Mouse (Mus musculus) neural tube, embryonic 14.5 days (tissue): Measurements from ENCODE around the gene Hint3. TPM values are rescaled to one million over a fixed set of nuclear protein-coding genes. Genes with fewer than 3 reads are reported as not detected.
"Not testable (repeated sequence)": the region's sequence is repeated elsewhere in the genome, so short reads cannot be mapped to it uniquely, and the experiment has no call there.

ENCODE experiments used
- ATAC-seq: fragments of 200-750 bp; cut with Nextera tagmentation; 2 replicates; pipeline ENCODE4 v1.8.0; 2017; ENCODE audit warnings: low read depth, mild to moderate bottlenecking, moderate TSS enrichment, moderate library complexity
- H3K27ac ChIP-seq: fragments of 300-500 bp; sonication (generic); 2 replicates; pipeline ENCODE4 v1.5.1; 2014; ENCODE audit warnings: low read depth, mild to moderate bottlenecking, control low read depth, low read length, moderate library complexity, mixed read lengths
- H3K27me3 ChIP-seq: fragments of 300-500 bp; sonication (generic); 2 replicates; pipeline ENCODE4 v1.6.1; 2014; ENCODE audit warnings: low read length; ENCODE audit not compliant: control insufficient read depth, insufficient read depth
- H3K36me3 ChIP-seq: fragments of 300-500 bp; sonication (generic); 2 replicates; pipeline ENCODE4 v1.6.1; 2014; ENCODE audit warnings: low read length, mixed read lengths; ENCODE audit not compliant: control insufficient read depth, insufficient read depth
- H3K4me1 ChIP-seq: fragments of 300-500 bp; sonication (generic); 2 replicates; pipeline ENCODE4 v1.6.1; 2014; ENCODE audit warnings: low read length; ENCODE audit not compliant: control insufficient read depth, insufficient read depth
- H3K4me2 ChIP-seq: fragments of 300-500 bp; sonication (generic); 2 replicates; pipeline ENCODE4 v1.6.1; 2014; ENCODE audit warnings: mild to moderate bottlenecking, low read depth, low read length, control low read depth
- H3K4me3 ChIP-seq: fragments of 300-500 bp; sonication (generic); 2 replicates; pipeline ENCODE4 v1.5.1; 2014; ENCODE audit warnings: low read depth, low read length, control low read depth, mixed read lengths
- H3K9ac ChIP-seq: fragments of 300-500 bp; sonication (generic); replicated peaks from 2 replicates; pipeline ENCODE4 v1.6.1; 2014; ENCODE audit warnings: low read depth, mild to moderate bottlenecking, control low read depth, low read length, mixed read lengths
- H3K9me3 ChIP-seq: fragments of 300-500 bp; sonication (generic); 2 replicates; pipeline ENCODE4 v1.6.1; 2016; ENCODE audit warnings: low read length; ENCODE audit not compliant: control insufficient read depth
- WGBS: fragments of 180-500 bp; shearing (Covaris S2); extraction: QIAGEN DNeasy Blood & Tissue Kit; methylation state at CpG from one replicate; pipeline ENCODE4 v1.1.7; 2014; 5-methylcytosine and 5-hydroxymethylcytosine counted together
- polyA plus RNA-seq: library from polyadenylated mRNA; unstranded; fragments of >200 nt; fragmentation: Nextera tagmentation; extraction: Ambion mirVana; gene quantifications from 2 replicates; pipeline ENCODE4 v1.2.1, GENCODE M21; 2014

Gene Hint3
- polyA plus RNA-seq, 1 experiment from 2014 or later = 23.0 TPM

GRCm38 (mm10) chr10:30632718-30633117, 3.3 kb upstream of the Hint3 start:
- 96% methylated on average over 1 of the region's 1 CpGs for WGBS
- no peak for ATAC-seq

DNA sequence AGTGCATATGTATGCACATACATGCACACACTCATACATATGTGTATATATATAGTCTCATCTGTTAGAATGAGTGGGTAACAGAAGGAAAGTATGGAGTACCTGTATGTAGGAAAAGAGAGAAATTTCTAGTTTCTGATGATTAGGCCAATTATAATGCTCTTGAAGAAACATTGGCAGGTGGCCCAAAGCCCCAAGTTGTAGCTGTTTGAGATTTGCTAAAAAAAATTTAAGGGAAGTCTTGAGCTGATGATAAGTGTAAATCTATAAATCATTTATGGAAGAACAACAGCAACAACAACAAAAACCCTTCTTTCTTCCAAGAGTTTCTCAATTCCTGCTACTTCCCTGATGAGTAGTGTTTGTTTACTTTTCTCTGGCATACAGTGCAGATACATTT, 545 bp upstream of the Hint3 start:
- H3K9me3 ChIP-seq = no peaks in the 10 kb centered on the region
- no peaks in the 10 kb centered on the region for H3K36me3 ChIP-seq
- H3K4me3 ChIP-seq = no peak overlapping the region
- H3K4me1 ChIP-seq = no peaks in the 10 kb centered on the region
- no peak overlapping the region for H3K27ac ChIP-seq
- no peaks in the 10 kb centered on the region for H3K27me3 ChIP-seq
- no peak overlapping the region for H3K9ac ChIP-seq
- H3K4me2 ChIP-seq = no peak overlapping the region
- no peak for ATAC-seq

More at GRCm38 (mm10) chr10:30632718-30633117, 3.3 kb upstream of the Hint3 start:
- H3K4me2 ChIP-seq = no peak overlapping the region
- no peaks in the 10 kb centered on the region for H3K27me3 ChIP-seq
- no peaks in the 10 kb centered on the region for H3K9me3 ChIP-seq
- no peaks in the 10 kb centered on the region for H3K36me3 ChIP-seq
- H3K4me3 ChIP-seq = no peak overlapping the region
- no peak overlapping the region for H3K9ac ChIP-seq
- no peaks in the 10 kb centered on the region for H3K4me1 ChIP-seq
- no peak overlapping the region for H3K27ac ChIP-seq

DNA sequence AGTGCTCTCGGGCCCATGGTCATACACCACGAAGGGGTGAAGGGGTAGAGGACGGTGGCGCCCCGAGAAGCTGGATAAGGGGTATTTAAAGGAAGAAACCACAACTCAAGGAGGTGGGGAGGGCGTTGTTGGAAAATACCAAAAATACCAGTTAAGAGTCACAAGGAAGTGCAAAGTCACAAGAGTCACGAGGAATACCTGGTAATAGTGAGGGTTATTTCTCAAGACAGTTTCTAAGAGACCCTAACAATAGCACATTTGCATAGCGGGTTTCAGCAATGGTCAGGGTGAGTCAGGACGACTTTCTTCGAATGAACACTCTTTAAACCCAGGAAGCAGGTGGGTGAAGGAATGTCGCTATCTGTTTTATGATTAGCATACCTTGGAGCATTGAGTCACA, 988 bp downstream of the Hint3 start:
- 93% methylated on average over 11 of the region's 11 CpGs for WGBS
- ATAC-seq, H3K27ac ChIP-seq, H3K9ac ChIP-seq, H3K4me2 ChIP-seq, H3K9me3 ChIP-seq, H3K4me1 ChIP-seq, H3K4me3 ChIP-seq, H3K36me3 ChIP-seq, H3K27me3 ChIP-seq: not testable (repeated sequence)

- H3K27me3 ChIP-seq = no peaks in the 10 kb centered on the region
- no peaks in the 10 kb centered on the region for H3K9me3 ChIP-seq
- no peak overlapping the region for H3K4me3 ChIP-seq
- H3K9ac ChIP-seq = no peak overlapping the region
- ATAC-seq = no peak
- no peak overlapping the region for H3K27ac ChIP-seq
- H3K36me3 ChIP-seq = no peaks in the 10 kb centered on the region
- no peak overlapping the region for H3K4me2 ChIP-seq
- 32% methylated on average over 1 of the region's 1 CpGs for WGBS
- no peaks in the 10 kb centered on the region for H3K4me1 ChIP-seq
Observed at GRCm38 (mm10) chr10:30627548-30627947, 1.9 kb downstream of the Hint3 start.

- Histone ChIP-seq H3K9me3 (no peaks in the 10 kb centered on the region), H3K9ac (no peak overlapping the region), H3K4me3 (no peak overlapping the region), H3K36me3 (no peaks in the 10 kb centered on the region), H3K27ac (no peak overlapping the region), H3K27me3 (no peaks in the 10 kb centered on the region), H3K4me2 (no peak overlapping the region), H3K4me1 (no peaks in the 10 kb centered on the region)
- ATAC-seq = peak; percentile 64; the same call in 1 of the 2 replicates
- WGBS = 65% methylated on average over 5 of the region's 5 CpGs
Observed at GRCm38 (mm10) chr10:30624161-30625019, 5.0 kb downstream of the Hint3 start.

DNA sequence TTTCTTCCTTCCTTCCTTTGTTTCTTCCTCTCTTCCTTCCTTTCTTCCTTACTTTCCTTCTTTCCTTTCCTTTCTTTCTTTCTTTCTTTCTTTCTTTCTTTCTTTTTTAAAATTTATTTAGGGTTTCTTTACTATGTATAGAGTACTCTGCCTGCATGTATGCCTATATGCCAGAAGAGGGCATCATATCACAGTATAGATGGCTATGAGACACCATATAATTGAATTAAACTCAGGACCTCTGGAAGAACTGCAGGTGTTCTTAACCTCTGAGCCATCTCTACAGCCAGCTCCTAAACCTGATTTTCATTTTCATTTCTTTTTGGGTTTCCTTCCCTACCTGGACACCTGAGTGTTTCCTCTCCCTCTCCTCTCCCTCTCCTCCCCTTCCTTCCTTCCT, 6.5 kb downstream of the Hint3 start:
- no peaks in the 10 kb centered on the region for H3K36me3 ChIP-seq
- H3K9me3 ChIP-seq = no peaks in the 10 kb centered on the region
- no peak for ATAC-seq
- no peaks in the 10 kb centered on the region for H3K4me1 ChIP-seq
- H3K27me3 ChIP-seq = no peaks in the 10 kb centered on the region
- H3K4me3 ChIP-seq = no peak overlapping the region
- no peak overlapping the region for H3K4me2 ChIP-seq
- no peak overlapping the region for H3K27ac ChIP-seq
- H3K9ac ChIP-seq = no peak overlapping the region

- Histone ChIP-seq H3K4me1 (no peaks in the 10 kb centered on the region), H3K27ac (peak overlapping the region; percentile 80; the same call in 1 of the 2 replicates), H3K36me3 (no peaks in the 10 kb centered on the region), H3K4me3 (peak overlapping the region; percentile 47), H3K27me3 (no peaks in the 10 kb centered on the region), H3K9ac (no peak overlapping the region), H3K9me3 (no peaks in the 10 kb centered on the region), H3K4me2 (peak overlapping the region; percentile 42)
- no peak for ATAC-seq
- WGBS = 38% methylated on average over 3 of the region's 3 CpGs
Observed at GRCm38 (mm10) chr10:30618918-30619210, 10.6 kb downstream of the Hint3 start.

DNA sequence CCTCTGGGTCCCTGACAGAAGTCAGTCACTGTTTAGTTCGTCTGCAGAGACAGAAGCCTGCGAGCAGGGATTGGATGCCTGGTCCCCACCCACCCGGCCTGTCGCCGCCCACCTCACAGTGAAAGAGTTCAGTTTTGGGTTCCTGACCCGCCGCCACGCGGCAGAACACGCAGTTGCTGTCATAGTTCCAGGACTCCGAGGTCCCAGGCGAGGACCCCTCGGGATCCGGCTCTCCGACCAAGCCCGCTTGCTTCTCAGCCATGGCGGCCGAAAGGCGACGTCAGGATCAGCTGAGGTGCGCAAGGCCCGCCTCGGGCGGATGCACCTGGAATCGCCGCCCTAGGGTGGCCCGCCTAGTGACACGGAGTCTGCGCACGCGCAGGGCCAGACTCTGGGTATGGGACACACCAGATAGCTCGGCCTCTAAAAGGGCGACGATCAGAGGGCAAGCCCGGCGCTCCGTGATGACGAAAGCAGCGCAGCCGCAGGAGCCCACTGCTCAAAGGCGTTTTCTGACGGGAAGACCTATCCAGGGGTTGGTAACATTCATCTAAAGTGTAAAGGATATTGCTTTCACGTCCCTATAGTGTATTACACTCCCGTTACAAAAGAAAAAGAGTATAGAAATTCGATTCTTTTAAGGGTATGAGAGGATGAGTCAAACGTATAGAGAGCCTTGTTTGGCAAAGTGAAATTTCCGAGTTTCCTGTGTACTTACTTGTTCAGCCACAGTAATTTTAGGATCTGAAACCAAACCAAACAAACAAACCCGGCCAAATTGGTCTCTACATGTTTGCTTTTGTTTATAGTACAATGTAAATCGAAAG, 11.1 kb downstream of the Hint3 start:
- H3K27ac ChIP-seq = peak overlapping the region; percentile 80
- 2% methylated on average over 49 of the region's 49 CpGs for WGBS
- H3K36me3 ChIP-seq = no peaks in the 10 kb centered on the region
- no peaks in the 10 kb centered on the region for H3K27me3 ChIP-seq
- no peaks in the 10 kb centered on the region for H3K9me3 ChIP-seq
- peak overlapping the region; percentile 42 for H3K4me2 ChIP-seq
- peak overlapping the region; percentile 47 for H3K4me3 ChIP-seq
- H3K4me1 ChIP-seq = no peaks in the 10 kb centered on the region
- peak; percentile 100 for ATAC-seq
- peak overlapping the region; percentile 51 for H3K9ac ChIP-seq

DNA sequence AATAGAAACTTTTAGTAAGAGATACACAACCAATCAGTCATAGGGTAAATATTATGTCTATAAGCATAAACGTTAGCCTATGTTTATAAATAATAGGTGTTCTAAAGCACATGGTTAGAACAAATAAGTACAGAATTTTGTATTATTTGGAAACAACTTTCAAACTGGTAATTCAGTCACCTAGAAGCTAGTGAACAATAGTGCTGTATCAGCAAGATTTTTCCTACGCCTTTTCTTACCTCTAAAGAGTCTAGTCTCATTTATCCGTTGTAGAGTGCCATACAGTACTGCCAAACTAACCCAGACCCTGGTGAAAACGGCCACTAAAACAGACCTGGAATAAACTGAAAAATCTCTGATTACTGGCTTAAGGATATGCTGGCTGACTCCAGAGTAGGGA, 16.4 kb downstream of the Hint3 start:
- no peak overlapping the region for H3K4me2 ChIP-seq
- H3K4me1 ChIP-seq = no peaks in the 10 kb centered on the region
- H3K36me3 ChIP-seq = 0 out of 2 replicates have a peak, but pooled peaks cover 6% of the 10 kb centered on the region
- no peak for ATAC-seq
- H3K9me3 ChIP-seq = no peaks in the 10 kb centered on the region
- H3K27me3 ChIP-seq = no peaks in the 10 kb centered on the region
- no peak overlapping the region for H3K4me3 ChIP-seq
- 88% methylated on average over 4 of the region's 4 CpGs for WGBS
- H3K27ac ChIP-seq = no peak overlapping the region
- H3K9ac ChIP-seq = no peak overlapping the region
